Mouse (Mus musculus) right cerebral cortex, postnatal 10 days (tissue): Measurements from ENCODE around the gene Cnpy1.

Experiments
- DNase-seq, 2 experiments: peaks; one replicate each; pipeline ENCODE4 v3.0.0; 2021; ENCODE audit warnings: low spot score in 2 of 2

Gene Cnpy1

GRCm38 (mm10) chr5:28245574-28245973 lies at the start of gene Cnpy1:
Cnpy1 (minus strand) TSS chr5:28245806.
- no peak for DNase-seq

GRCm38 (mm10) chr5:28293990-28294389 lies 48.4 kb upstream of the Cnpy1 start:
- peak; percentile 79 to 88 for DNase-seq

- no peak for DNase-seq
These were observed 46.7 kb upstream of the Cnpy1 start for GRCm38 (mm10) chr5:28292281-28292680.

GRCm38 (mm10) chr5:28291118-28291850 lies 45.7 kb upstream of the Cnpy1 start:
- no peak for DNase-seq

GRCm38 (mm10) chr5:28290630-28291029 lies 45.0 kb upstream of the Cnpy1 start:
- no peak for DNase-seq

GRCm38 (mm10) chr5:28289111-28289510 lies 43.5 kb upstream of the Cnpy1 start:
- no peak for DNase-seq

GRCm38 (mm10) chr5:28277279-28277678 lies 31.7 kb upstream of the Cnpy1 start:
- no peak for DNase-seq

GRCm38 (mm10) chr5:28272836-28273235 lies 27.2 kb upstream of the Cnpy1 start:
- DNase-seq: no peak

GRCm38 (mm10) chr5:28269469-28269991 lies 23.9 kb upstream of the Cnpy1 start:
- DNase-seq: no peak

GRCm38 (mm10) chr5:28267576-28267975 lies 22.0 kb upstream of the Cnpy1 start:
- DNase-seq: no peak

GRCm38 (mm10) chr5:28265653-28266052 lies 20.0 kb upstream of the Cnpy1 start:
- DNase-seq: no peak

- DNase-seq: no peak
These were observed 18.2 kb upstream of the Cnpy1 start for GRCm38 (mm10) chr5:28263852-28264251.

- DNase-seq: no peak
These were observed 16.5 kb upstream of the Cnpy1 start for GRCm38 (mm10) chr5:28262070-28262469.

GRCm38 (mm10) chr5:28259939-28260338 lies 14.3 kb upstream of the Cnpy1 start:
- no peak for DNase-seq

GRCm38 (mm10) chr5:28259385-28259784 lies 13.8 kb upstream of the Cnpy1 start:
- no peak for DNase-seq

GRCm38 (mm10) chr5:28257816-28258215 lies 12.2 kb upstream of the Cnpy1 start:
- no peak for DNase-seq

GRCm38 (mm10) chr5:28252999-28253398 lies 7.4 kb upstream of the Cnpy1 start:
- DNase-seq: no peak

GRCm38 (mm10) chr5:28252260-28252659 lies 6.7 kb upstream of the Cnpy1 start:
- DNase-seq: no peak

GRCm38 (mm10) chr5:28251211-28251764 lies 5.7 kb upstream of the Cnpy1 start:
- peak; percentile 63 to 76 for DNase-seq

- no peak for DNase-seq
These were observed 4.9 kb upstream of the Cnpy1 start for GRCm38 (mm10) chr5:28250479-28250878.

- peak in 1 of 2 experiments; percentile 11 for DNase-seq
These were observed 485 bp downstream of the Cnpy1 start for GRCm38 (mm10) chr5:28245121-28245520.

GRCm38 (mm10) chr5:28243501-28244177 lies 2.0 kb downstream of the Cnpy1 start:
- peak in 1 of 2 experiments; percentile 10 for DNase-seq

- DNase-seq: peak in 1 of 2 experiments; percentile 40
These were observed 4.2 kb downstream of the Cnpy1 start for GRCm38 (mm10) chr5:28241423-28241822.
